Mouse (Mus musculus) liver (tissue): Measurements from ENCODE around the gene Hist3h2a.

ENCODE experiments used
- DNase-seq: peaks from one replicate; pipeline ENCODE4 v3.0.0-alpha.2; 2020; ENCODE audit warnings: mixed read lengths

Hist3h2a gene

GRCm38 (mm10) chr11:58993091-58993670 lies 38.7 kb downstream of the Hist3h2a start:
- no peak for DNase-seq

- DNase-seq: peak; percentile 86
These were observed 39.9 kb downstream of the Hist3h2a start for GRCm38 (mm10) chr11:58994337-58994826.

- DNase-seq: no peak
These were observed 40.7 kb downstream of the Hist3h2a start for GRCm38 (mm10) chr11:58995061-58995806.

- DNase-seq: no peak
These were observed 41.4 kb downstream of the Hist3h2a start for GRCm38 (mm10) chr11:58995807-58996370.

GRCm38 (mm10) chr11:58997541-58997940 lies 43.1 kb downstream of the Hist3h2a start:
- DNase-seq: no peak

GRCm38 (mm10) chr11:58999158-58999557 lies 44.7 kb downstream of the Hist3h2a start:
- DNase-seq: peak; percentile 36

GRCm38 (mm10) chr11:58999830-59000229 lies 45.3 kb downstream of the Hist3h2a start:
- DNase-seq: no peak

GRCm38 (mm10) chr11:59000635-59001034 lies 46.1 kb downstream of the Hist3h2a start:
- DNase-seq: no peak

- no peak for DNase-seq
These were observed 48.0 kb downstream of the Hist3h2a start for GRCm38 (mm10) chr11:59002327-59003079.
